ENCODE assay signal across 25 mouse cellular contexts in the genomic region with DNA sequence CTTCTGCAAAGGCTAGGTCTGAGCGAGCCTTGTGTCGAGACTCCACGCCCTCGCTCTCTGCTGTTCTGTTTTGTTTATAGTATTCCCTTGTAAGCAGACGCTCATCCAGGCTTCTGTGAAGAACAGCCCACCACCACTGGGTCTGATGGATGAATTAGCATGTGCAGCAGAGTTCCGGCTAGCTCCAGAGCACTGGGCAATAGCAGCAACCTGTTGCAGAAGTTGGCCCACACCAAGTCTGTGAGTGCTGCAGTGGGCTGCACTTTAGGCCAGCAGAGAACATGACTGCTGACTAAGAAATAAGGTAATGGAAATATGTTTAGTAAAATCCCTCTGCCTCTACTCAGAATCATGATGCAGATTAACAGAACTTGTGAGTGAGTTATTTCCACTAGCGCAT. TPM values are rescaled to one million over a fixed set of nuclear protein-coding genes. Genes with fewer than 3 reads are reported as not detected.
DNase-seq lines count a peak whose midpoint lies in the region; ATAC-seq lines count a peak whose summit lies in the region.
"Had no signal": no experiment of that assay in that cellular context is flagged by ENCODE, and none has a peak within 500 bp of the region (broad histone marks: within the 10 kb centered on the region; RNA-seq: fewer than 3 reads in every experiment).

No protein-coding gene starts in this region.

- no peak overlapping the region for H3K4me3 ChIP-seq in forebrain, embryonic 14.5 days (ENCODE audit: low read depth, low read length)
- no peak overlapping the region for H3K4me3 ChIP-seq in hindbrain, embryonic 15.5 days
- no peak overlapping the region for H3K4me3 ChIP-seq in midbrain, embryonic 16.5 days (ENCODE audit: low read depth, low read length)
- no peak overlapping the region for H3K4me3 ChIP-seq in heart, embryonic 11.5 days (ENCODE audit: low read depth, low read length)
- H3K4me3 ChIP-seq: embryonic facial prominence, embryonic 13.5 days; limb, embryonic 10.5 days; liver, embryonic 12.5 days had no signal

- 38% methylated on average over 7 of the region's 7 CpGs for WGBS in forebrain, embryonic 14.5 days
- WGBS in hindbrain, embryonic 15.5 days, result 45% methylated on average over 7 of the region's 7 CpGs
- WGBS in midbrain, embryonic 16.5 days, result 40% methylated on average over 7 of the region's 7 CpGs
- WGBS in heart, embryonic 11.5 days (ENCODE audit: insufficient replicate concordance), result 65% methylated on average over 7 of the region's 7 CpGs

- no peaks in the 10 kb centered on the region for H3K27me3 ChIP-seq in forebrain, embryonic 14.5 days (replicated peaks; ENCODE audit: control insufficient read depth, insufficient read depth, low read length)
- no peaks in the 10 kb centered on the region for H3K27me3 ChIP-seq in hindbrain, embryonic 15.5 days
- H3K27me3 ChIP-seq in midbrain, embryonic 16.5 days (ENCODE audit: control insufficient read depth, insufficient read depth, low read depth, low read length), result no peaks in the 10 kb centered on the region
- H3K27me3 ChIP-seq in heart, embryonic 11.5 days (ENCODE audit: control insufficient read depth, insufficient read depth, low read length), result no peaks in the 10 kb centered on the region
- H3K27me3 ChIP-seq: CH12.LX; embryonic facial prominence, embryonic 13.5 days; liver, embryonic 12.5 days had no signal

- ATAC-seq in forebrain, embryonic 14.5 days, result peak; percentile 29; the same call in 1 of the 2 replicates
- ATAC-seq in hindbrain, embryonic 15.5 days (ENCODE audit: low FRiP score, low read depth), result peak; percentile 39; the same call in 1 of the 2 replicates
- peak; percentile 52 for ATAC-seq in midbrain, embryonic 16.5 days
- no peak for ATAC-seq in heart, embryonic 11.5 days (replicated peaks; ENCODE audit: insufficient number of reproducible peaks, low FRiP score, low TSS enrichment)
- ATAC-seq: liver, embryonic 12.5 days had no signal

- H3K9me3 ChIP-seq in forebrain, embryonic 14.5 days (replicated peaks; ENCODE audit: control insufficient read depth, low read length), result no peaks in the 10 kb centered on the region
- no peaks in the 10 kb centered on the region for H3K9me3 ChIP-seq in hindbrain, embryonic 15.5 days
- H3K9me3 ChIP-seq in midbrain, embryonic 16.5 days (replicated peaks; ENCODE audit: control insufficient read depth, low read length, poor library complexity, severe bottlenecking), result no peaks in the 10 kb centered on the region
- no peaks in the 10 kb centered on the region for H3K9me3 ChIP-seq in heart, embryonic 11.5 days (replicated peaks; ENCODE audit: control insufficient read depth, low read length)
- H3K9me3 ChIP-seq: embryonic facial prominence, embryonic 13.5 days; limb, embryonic 10.5 days; liver, embryonic 12.5 days had no signal

- H3K4me1 ChIP-seq in forebrain, embryonic 14.5 days (ENCODE audit: control insufficient read depth, insufficient read depth, low read length), result peaks cover 28% of the 10 kb centered on the region
- H3K4me1 ChIP-seq in hindbrain, embryonic 15.5 days (replicated peaks), result peaks cover 21% of the 10 kb centered on the region
- H3K4me1 ChIP-seq in midbrain, embryonic 16.5 days (ENCODE audit: control insufficient read depth, insufficient read depth, low read length), result peaks cover 28% of the 10 kb centered on the region
- H3K4me1 ChIP-seq in heart, embryonic 11.5 days (ENCODE audit: control insufficient read depth, insufficient read depth, low read length), result no peaks in the 10 kb centered on the region
- H3K4me1 ChIP-seq: embryonic facial prominence, embryonic 13.5 days; limb, embryonic 10.5 days; liver, embryonic 12.5 days had no signal

- DNase-seq in embryo, embryonic 11 days, result peak; percentile 11
- no peak for DNase-seq in embryo, embryonic 9.5 days (ENCODE audit: extremely low spot score)
- DNase-seq in forebrain, embryonic 14.5 days (ENCODE audit: low spot score), result peak; percentile 28
- no peak for DNase-seq in thymus, postnatal 10 days (ENCODE audit: low spot score in 2 of 2)
- DNase-seq in left cerebral cortex, postnatal 14 days (ENCODE audit: low spot score in 2 of 2), result no peak
- DNase-seq: adrenal gland, postnatal 10 days; cerebellum, postnatal 25 days; gastrocnemius, postnatal 10 days; heart, postnatal 10 days; kidney, postnatal 10 days had no signal

- intact Hi-C loops in left cerebral cortex, postnatal 14 days (cut with DNase I), result loop anchor here (5.0 kb wide), 1 partner anchor 237 kb away; no protein-coding TSS in a partner anchor

- no peak overlapping the region for H3K4me2 ChIP-seq in forebrain, embryonic 14.5 days (ENCODE audit: low read length)
- H3K4me2 ChIP-seq in hindbrain, embryonic 15.5 days, result no peak overlapping the region
- H3K4me2 ChIP-seq in midbrain, embryonic 16.5 days (ENCODE audit: low read length), result no peak overlapping the region
- H3K4me2 ChIP-seq in heart, embryonic 11.5 days, result no peak overlapping the region
- H3K4me2 ChIP-seq: embryonic facial prominence, embryonic 13.5 days; liver, embryonic 12.5 days had no signal

- no peaks in the 10 kb centered on the region for H3K36me3 ChIP-seq in forebrain, embryonic 14.5 days (ENCODE audit: control insufficient read depth, insufficient read depth, low read length)
- H3K36me3 ChIP-seq in hindbrain, embryonic 15.5 days, result no peaks in the 10 kb centered on the region
- H3K36me3 ChIP-seq in midbrain, embryonic 16.5 days (ENCODE audit: control insufficient read depth, insufficient read depth, low read length), result no peaks in the 10 kb centered on the region
- no peaks in the 10 kb centered on the region for H3K36me3 ChIP-seq in heart, embryonic 11.5 days (ENCODE audit: control insufficient read depth, insufficient read depth, low read length)
- H3K36me3 ChIP-seq: embryonic facial prominence, embryonic 13.5 days; limb, embryonic 10.5 days; liver, embryonic 12.5 days had no signal

- H3K9ac ChIP-seq in forebrain, embryonic 14.5 days (ENCODE audit: low read length), result no peak overlapping the region
- H3K9ac ChIP-seq in hindbrain, embryonic 15.5 days, result no peak overlapping the region
- 0 out of 2 replicates have a peak overlapping the region, but pooled peaks have one; percentile 27 for H3K9ac ChIP-seq in midbrain, embryonic 16.5 days (ENCODE audit: low read depth, low read length)
- H3K9ac ChIP-seq in heart, embryonic 11.5 days (ENCODE audit: low read depth, low read length), result no peak overlapping the region
- H3K9ac ChIP-seq: embryonic facial prominence, embryonic 13.5 days; liver, embryonic 12.5 days had no signal

- H3K27ac ChIP-seq in forebrain, embryonic 14.5 days (ENCODE audit: low read depth, low read length), result peak overlapping the region; percentile 10; the same call in 1 of the 2 replicates
- peak overlapping the region; percentile 70 for H3K27ac ChIP-seq in hindbrain, embryonic 15.5 days (replicated peaks)
- H3K27ac ChIP-seq in midbrain, embryonic 16.5 days (ENCODE audit: low read length), result peak overlapping the region; percentile 77
- no peak overlapping the region for H3K27ac ChIP-seq in heart, embryonic 11.5 days (ENCODE audit: low read depth, low read length)
- H3K27ac ChIP-seq: embryonic facial prominence, embryonic 13.5 days; limb, embryonic 10.5 days; liver, embryonic 12.5 days had no signal

RNA-seq across cellular contexts. Expression of a gene that starts 21.7 kb away (rescaled TPM):
- not detected in 2 replicates for polyA plus RNA-seq in forebrain, embryonic 14.5 days (2014; fragmentation: Nextera tagmentation; extraction: Ambion mirVana)
- polyA plus RNA-seq in hindbrain, embryonic 15.5 days (2015; fragmentation: Nextera tagmentation; extraction: Ambion mirVana), result not detected in 2 replicates
- polyA plus RNA-seq in midbrain, embryonic 16.5 days (2015; fragmentation: Nextera tagmentation; extraction: Ambion mirVana), result not detected in 2 replicates
- not detected in 2 replicates for polyA plus RNA-seq in heart, embryonic 11.5 days (2014; fragmentation: Nextera tagmentation; extraction: Ambion mirVana)
- total RNA-seq in left cerebral cortex, postnatal 14 days (2021), result not detected
- total RNA-seq: adrenal gland, postnatal 10 days; CH12.LX; heart, adult 8-10 months; heart, postnatal 10 days; layer of hippocampus, postnatal 25 days; megakaryocyte, adult 5-6 weeks had no signal
- polyA plus RNA-seq: embryonic facial prominence, embryonic 13.5 days; intestine, embryonic 14.5 days; limb, embryonic 10.5 days; liver, embryonic 12.5 days; lung, embryonic 16.5 days; small intestine, adult 2 months; stomach, embryonic 14.5 days; thymus, postnatal 0 days had no signal

RNA-seq across cellular contexts. Expression of a gene that starts 41.1 kb away (rescaled TPM):
- not detected in 2 replicates for polyA plus RNA-seq in forebrain, embryonic 14.5 days (2014; fragmentation: Nextera tagmentation; extraction: Ambion mirVana)
- not detected in 2 replicates for polyA plus RNA-seq in hindbrain, embryonic 15.5 days (2015; fragmentation: Nextera tagmentation; extraction: Ambion mirVana)
- polyA plus RNA-seq in midbrain, embryonic 16.5 days (2015; fragmentation: Nextera tagmentation; extraction: Ambion mirVana), result not detected in 2 replicates
- not detected in 2 replicates for polyA plus RNA-seq in heart, embryonic 11.5 days (2014; fragmentation: Nextera tagmentation; extraction: Ambion mirVana)
- not detected for total RNA-seq in left cerebral cortex, postnatal 14 days (2021)
- total RNA-seq: adrenal gland, postnatal 10 days; CH12.LX; gastrocnemius, postnatal 10 days; heart, adult 8-10 months; heart, postnatal 10 days; layer of hippocampus, postnatal 25 days; megakaryocyte, adult 5-6 weeks had no signal
- polyA plus RNA-seq: embryonic facial prominence, embryonic 13.5 days; intestine, embryonic 14.5 days; limb, embryonic 10.5 days; liver, embryonic 12.5 days; lung, embryonic 16.5 days; small intestine, adult 2 months; stomach, embryonic 14.5 days; thymus, postnatal 0 days had no signal

RNA-seq across cellular contexts. Expression of a gene that starts 42.1 kb away (rescaled TPM):
- not detected in 2 replicates for polyA plus RNA-seq in forebrain, embryonic 14.5 days (2014; fragmentation: Nextera tagmentation; extraction: Ambion mirVana)
- not detected in 2 replicates for polyA plus RNA-seq in hindbrain, embryonic 15.5 days (2015; fragmentation: Nextera tagmentation; extraction: Ambion mirVana)
- polyA plus RNA-seq in midbrain, embryonic 16.5 days (2015; fragmentation: Nextera tagmentation; extraction: Ambion mirVana), result not detected in 2 replicates
- polyA plus RNA-seq in heart, embryonic 11.5 days (2014; fragmentation: Nextera tagmentation; extraction: Ambion mirVana), result not detected in 2 replicates
- not detected for total RNA-seq in left cerebral cortex, postnatal 14 days (2021)
- total RNA-seq: adrenal gland, postnatal 10 days; CH12.LX; heart, adult 8-10 months; heart, postnatal 10 days; layer of hippocampus, postnatal 25 days; megakaryocyte, adult 5-6 weeks had no signal
- polyA plus RNA-seq: embryonic facial prominence, embryonic 13.5 days; intestine, embryonic 14.5 days; limb, embryonic 10.5 days; liver, embryonic 12.5 days; lung, embryonic 16.5 days; small intestine, adult 2 months; stomach, embryonic 14.5 days; thymus, postnatal 0 days had no signal

Comparison
In these comparisons a context has a peak if more than half of its experiments do, and no peak if none do; other contexts are left out.
1. DNase-seq: peak in embryo, embryonic 11 days (single experiment) and forebrain, embryonic 14.5 days (single experiment); none in embryo, embryonic 9.5 days (single experiment), thymus, postnatal 10 days (0 of 2) and left cerebral cortex, postnatal 14 days (0 of 2).